Mouse (Mus musculus) gonadal fat pad, adult 2 months (tissue): ENCODE results near the gene Pold4. TPM values are rescaled to one million over a fixed set of nuclear protein-coding genes. Genes with fewer than 3 reads are reported as not detected.
"Not testable (repeated sequence)": the region's sequence is repeated elsewhere in the genome, so short reads cannot be mapped to it uniquely, and the experiment has no call there.

Experiments
- DNase-seq: peaks from one replicate; pipeline ENCODE4 v3.0.0-alpha.2; 2012; ENCODE audit warnings: low read depth
- polyA plus RNA-seq: library from polyadenylated mRNA; depleted of rRNA; stranded (reverse); fragments of >200 nt; gene quantifications from 2 replicates; pipeline ENCODE4 v1.2.3, GENCODE M21; 2012

The Pold4 gene
- polyA plus RNA-seq, 1 experiment, result 164 TPM

DNA sequence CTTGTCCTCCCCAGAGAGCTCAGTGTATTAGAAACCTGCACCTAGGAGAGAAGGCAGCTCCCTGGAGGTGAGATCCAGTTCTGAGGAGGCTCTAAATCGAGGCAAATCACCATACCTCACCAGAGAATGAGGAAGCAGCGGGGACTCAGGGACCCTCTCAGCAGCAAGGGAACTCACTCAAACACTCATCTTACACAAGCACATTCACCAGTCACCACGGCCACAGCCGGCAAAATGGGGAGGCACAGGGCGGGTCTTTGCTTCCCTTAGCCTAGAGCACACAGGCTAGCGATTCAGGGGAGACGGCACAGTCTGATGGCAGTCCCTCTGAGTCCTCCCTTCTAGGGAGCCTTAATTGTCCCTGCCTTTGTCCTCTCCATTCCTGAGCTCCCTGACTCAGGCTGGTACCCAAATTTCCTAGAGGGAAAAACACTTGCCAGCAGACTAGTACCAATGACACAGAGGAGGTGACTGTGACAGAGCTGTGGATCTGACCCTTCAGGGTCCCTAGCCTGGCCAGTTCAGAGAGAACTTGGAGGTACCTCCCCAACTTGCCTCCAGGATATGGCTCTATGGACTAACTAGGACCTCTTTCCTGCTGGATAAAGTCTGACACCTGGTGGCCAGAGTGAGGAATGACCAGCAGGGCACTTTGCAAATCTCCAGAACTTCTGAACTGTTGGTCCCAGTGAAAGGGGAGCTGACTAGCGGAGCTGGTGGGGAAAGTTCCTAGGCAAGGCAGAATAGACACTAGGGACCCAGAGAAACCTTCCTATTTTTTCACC is 3.6 kb upstream of the Pold4 start:
- no peak for DNase-seq

GRCm38 (mm10) chr19:4228891-4229290 is 2.8 kb upstream of the Pold4 start:
- no peak for DNase-seq

DNA sequence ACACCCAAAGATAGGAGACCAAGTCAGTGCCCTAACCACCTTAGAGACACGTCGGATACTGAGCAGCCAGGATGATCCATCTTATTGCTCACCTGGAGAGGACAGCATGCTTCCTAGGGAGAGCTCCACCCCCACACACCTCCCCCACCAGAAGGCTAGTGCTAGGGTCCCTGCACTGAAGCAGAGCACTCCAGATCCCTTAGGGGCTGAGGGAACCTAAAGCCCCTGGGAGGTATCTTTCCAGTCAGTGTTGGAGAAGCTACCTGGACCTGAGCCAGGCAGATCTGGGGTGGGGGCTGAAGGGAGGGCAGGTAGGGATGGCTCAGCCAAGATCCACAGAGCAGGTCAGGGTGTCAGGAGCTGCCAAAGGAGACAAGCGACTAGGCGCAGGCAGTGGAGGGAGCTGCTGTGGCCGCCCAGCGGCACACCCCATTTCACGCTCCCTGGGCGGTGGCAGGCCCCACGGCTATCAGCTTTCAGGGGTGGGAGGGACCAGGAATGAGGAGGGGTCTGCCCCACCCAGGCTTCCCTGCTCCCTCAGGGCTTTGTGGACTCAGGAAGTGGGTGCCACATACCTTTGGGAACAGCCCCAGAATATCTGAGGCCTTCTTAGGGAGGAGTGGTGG is 2.1 kb upstream of the Pold4 start:
- DNase-seq, result no peak

DNA sequence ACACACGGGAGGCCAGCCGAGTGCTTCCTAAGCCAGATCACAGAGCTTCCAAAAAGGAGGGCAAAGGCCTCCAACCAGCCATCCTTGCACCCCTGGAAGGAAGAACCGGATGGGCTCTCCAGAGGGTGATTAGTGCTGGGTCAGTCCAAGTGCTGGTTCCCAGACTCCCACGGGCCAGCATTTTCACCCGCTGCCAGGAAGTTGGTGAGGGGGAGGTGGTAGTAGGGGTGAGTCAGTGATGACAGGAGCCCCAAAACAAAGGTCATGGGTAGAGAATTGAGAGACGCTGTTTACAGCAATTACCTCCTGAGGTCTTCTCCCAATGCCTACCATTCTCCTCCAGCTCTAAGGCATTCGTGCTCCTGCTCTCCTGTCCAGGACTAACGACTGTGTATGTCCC is 1.3 kb upstream of the Pold4 start:
- no peak for DNase-seq

DNA sequence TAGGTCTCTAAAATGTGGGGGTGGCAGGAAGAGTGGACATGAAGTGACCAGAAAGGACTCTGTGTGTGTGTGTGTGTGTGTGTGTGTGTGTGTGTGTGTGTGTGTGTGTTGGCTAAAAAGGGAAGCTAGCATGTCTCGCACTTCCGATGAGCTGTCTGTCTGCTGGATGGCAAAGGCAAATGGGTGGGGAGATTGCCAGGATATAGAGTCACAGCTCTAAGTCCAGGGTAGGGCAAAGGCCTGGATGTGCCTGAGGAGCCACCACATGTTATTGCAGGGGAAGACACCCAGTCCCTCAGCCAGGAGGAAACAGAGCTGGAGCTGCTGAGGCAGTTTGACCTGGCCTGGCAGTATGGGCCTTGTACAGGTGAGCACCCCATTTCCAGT is 480 bp downstream of the Pold4 start:
- DNase-seq, result no peak

GRCm38 (mm10) chr19:4232651-4233050 is 952 bp downstream of the Pold4 start:
- no peak for DNase-seq

GRCm38 (mm10) chr19:4234548-4234947 is 2.8 kb downstream of the Pold4 start:
- DNase-seq, result peak; percentile 37

DNA sequence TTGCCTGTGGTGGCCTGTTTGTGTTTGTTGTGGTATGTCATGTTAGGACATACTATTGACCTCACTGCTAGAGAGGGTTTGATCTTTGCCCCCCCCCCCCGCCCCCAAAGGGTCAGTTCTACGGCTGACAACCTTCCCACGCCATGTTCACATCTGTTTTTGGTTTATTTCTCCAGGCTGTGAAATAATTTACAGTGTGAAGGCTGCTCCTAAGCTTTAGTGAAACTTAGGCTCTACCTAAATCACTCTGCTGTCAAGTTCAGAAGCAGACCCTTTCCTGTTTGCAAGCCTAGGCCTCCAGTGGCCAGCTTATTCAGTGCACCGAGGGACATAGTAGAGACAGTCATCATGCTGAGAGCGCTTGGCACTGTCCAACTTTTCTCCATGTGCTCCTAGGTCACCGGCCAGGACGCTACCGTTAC is 8.6 kb downstream of the Pold4 start:
- DNase-seq, result no peak

- no peak for DNase-seq
Measured at GRCm38 (mm10) chr19:4242416-4242815, 10.7 kb downstream of the Pold4 start.

GRCm38 (mm10) chr19:4244775-4245174 is 13.1 kb downstream of the Pold4 start:
- no peak for DNase-seq

DNA sequence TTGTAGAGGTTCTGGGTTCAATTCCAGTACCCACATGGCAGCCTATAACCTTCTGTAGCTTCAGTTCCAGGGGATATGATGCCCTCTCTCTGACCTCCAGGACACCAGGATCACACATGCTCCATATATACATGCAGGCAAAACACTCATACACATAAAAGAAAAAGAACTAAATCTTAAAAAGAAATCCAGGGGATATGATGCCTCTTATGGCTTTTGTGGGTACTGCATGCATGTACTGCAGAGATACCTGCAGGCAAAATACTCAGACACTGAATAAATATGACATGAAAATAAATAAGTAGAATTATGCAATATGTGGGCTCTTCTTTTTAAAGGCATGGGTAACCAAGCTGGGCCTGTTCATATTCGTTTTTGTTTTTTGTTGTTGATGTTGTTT is 15.3 kb downstream of the Pold4 start:
- no peak for DNase-seq

GRCm38 (mm10) chr19:4248683-4249082 is 17.0 kb downstream of the Pold4 start:
- not testable (repeated sequence) for DNase-seq

- no peak for DNase-seq
Measured at GRCm38 (mm10) chr19:4254230-4254629, 22.5 kb downstream of the Pold4 start.

DNA sequence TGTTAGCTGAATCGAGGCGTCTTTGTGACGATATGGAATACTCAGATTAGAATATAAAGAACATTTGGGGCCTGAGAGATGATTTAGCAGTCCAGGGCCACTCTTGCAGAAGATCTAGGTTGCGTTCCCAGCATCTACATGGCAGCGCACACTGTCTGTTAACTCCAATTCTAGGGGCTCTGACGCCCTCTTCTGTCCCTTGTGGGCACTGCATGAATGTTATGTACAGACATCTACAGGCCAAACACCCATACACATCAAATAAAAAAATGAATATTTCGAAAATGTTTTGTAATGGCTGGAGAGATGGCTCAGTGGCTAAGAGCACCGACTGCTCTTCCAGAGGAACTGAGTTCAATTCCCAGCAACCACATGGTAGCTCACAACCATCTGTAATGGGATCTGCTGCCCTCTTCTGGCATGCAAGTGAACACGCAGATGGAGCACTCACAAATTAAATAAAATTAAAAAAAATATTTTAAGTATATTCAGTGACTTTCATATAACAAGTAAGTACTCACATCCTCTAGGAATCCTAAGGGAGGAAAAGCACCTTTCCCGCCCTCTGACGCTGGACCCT is 24.0 kb downstream of the Pold4 start:
- DNase-seq, result no peak

DNA sequence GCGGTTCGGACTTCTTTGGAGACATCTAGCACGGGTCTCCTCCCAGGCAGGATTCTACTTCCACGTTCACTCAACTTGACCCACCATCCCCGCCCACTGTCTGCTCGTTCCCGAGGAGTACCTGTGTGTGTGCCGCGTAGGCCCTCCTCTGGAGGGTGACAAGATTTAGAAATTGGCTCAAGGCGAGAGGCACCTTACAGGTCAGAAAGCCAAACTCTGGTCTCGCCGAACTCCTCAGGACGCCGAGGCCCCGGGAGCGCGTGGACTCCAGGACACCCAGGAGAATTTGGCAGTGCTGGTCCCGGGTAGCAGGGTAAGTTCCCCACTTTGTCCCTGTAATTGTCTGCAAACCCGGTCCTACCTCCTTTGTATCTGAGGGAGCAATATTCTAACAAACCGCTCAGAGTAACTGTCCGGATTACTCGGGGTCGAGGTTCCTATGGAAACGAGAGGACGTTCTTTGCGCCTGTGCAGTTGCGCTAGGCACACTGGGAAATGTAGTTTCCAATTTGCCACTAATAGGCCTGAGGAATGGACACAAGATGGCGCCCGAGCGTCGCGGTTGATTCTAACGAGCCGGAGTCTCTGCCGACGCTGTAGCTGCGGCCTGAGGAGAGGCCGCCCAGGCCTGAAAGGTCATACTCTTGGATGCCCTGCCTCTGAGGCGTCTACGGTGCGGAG is 25.7 kb downstream of the Pold4 start:
- DNase-seq, result peak; percentile 36

DNA sequence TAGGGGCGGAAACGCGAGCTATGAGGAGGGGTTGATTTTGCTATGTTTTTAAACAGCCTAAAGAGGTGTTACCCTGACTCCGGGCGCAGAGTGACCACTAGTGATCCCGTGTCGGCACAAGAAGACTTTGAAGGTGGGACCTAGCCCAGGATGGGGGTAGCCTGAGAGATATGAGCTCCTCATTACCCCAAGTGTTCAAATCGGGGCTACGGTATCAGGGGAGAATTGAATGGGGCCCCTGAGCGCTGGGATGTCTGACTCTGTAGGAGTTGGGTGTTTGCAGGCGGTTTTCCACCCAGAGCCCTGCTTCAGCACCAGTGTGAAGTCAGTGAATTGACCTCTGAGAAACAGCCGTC is 26.2 kb downstream of the Pold4 start:
- DNase-seq, result no peak

- DNase-seq, result no peak
Measured at GRCm38 (mm10) chr19:4261038-4261698, 29.5 kb downstream of the Pold4 start.

DNA sequence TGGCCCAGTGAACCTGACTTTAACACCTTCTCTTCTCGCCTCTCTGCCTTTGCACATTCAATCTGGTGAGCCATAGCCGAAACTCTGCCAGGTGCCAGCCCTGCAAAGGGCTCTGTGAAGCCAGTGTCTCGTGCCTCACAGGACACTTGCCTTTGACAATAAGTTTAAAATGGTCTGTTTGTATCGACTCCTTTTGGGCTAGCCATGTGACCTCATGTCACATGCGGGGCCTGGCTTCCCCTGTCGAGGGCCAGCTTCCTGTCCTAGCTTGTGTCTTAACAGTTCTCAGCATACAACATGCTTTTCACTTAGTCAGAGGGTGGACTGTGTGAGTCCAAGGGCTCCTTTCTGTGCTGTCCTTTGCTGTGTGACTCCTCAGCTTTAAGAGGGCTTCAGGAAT is 31.1 kb downstream of the Pold4 start:
- DNase-seq, result no peak

DNA sequence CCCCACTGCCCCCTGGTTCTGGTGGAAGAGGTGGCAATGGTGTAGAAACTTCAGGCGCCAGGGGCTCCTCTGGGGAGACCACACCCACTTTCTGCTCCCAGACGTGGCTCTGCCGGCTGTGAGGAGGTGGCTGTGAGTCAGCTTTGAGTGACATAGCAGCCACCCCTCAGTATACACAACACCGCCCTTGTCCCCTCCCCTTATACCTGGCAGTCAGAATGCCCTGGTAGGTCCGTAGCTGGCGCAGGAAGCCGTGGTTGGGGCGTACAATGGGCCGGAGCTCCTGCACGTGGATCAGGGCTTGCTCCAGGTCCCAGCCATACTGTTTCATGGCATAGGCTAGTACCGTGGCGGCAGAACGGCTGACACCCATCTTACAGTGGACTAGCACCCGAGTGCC is 32.0 kb downstream of the Pold4 start:
- DNase-seq, result no peak

DNA sequence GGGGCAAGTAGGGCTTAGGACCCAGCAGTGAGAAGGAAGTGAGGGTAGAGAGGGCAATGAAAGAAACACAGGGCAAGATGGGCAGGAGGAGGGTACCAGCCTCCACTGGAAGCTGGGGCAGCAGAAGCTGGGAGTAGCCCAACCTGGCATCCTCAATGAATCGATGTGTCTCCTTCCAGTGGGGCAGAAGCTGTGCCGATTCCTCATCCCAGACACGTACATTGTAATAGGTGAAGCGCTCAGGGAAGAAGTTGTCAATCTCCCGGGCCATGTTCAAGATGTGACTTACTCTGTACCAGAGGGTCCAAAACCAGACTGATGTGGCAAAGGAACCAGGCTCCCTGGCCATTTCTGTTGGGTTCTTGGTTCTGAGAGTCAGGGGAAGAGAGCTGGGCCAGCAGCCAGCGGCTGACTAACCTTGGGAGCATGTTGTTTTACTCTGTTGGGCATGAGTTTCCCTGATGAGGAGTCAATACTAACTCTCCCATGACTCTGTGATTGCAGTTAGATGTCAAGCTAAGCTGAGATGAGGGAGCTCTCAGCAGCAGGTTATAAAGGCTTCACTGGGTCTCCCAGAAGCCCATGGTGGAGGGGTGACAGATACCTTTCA is 32.6 kb downstream of the Pold4 start:
- no peak for DNase-seq

GRCm38 (mm10) chr19:4265956-4266355 is 34.3 kb downstream of the Pold4 start:
- DNase-seq, result no peak
